Mouse (Mus musculus): ENCODE measurements around the gene Uimc1.
"Not testable (repeated sequence)": the region's sequence is repeated elsewhere in the genome, so short reads cannot be mapped to it uniquely, and the experiment has no call there.

Uimc1 gene

GRCm38 (mm10) chr13:55099726-55100478 lies at the start of gene Uimc1:
Gene Uimc1, minus strand, starts transcription at chr13:55100300.
- peak; percentile 79 for DNase-seq

GRCm38 (mm10) chr13:55140271-55140670 lies 40.2 kb upstream of the Uimc1 start:
- no peak for DNase-seq

- peak; percentile 25 for DNase-seq
Measured at GRCm38 (mm10) chr13:55135382-55135781, 35.3 kb upstream of the Uimc1 start.

GRCm38 (mm10) chr13:55133448-55133847 lies 33.3 kb upstream of the Uimc1 start, which contains the start of gene Gm17617:
Gene Gm17617, minus strand, starts transcription at chr13:55133548.
- DNase-seq: no peak

- DNase-seq: no peak
Measured at GRCm38 (mm10) chr13:55124903-55125302, 24.8 kb upstream of the Uimc1 start.

GRCm38 (mm10) chr13:55114375-55114774 lies 14.3 kb upstream of the Uimc1 start:
- no peak for DNase-seq

- DNase-seq: no peak
Measured at GRCm38 (mm10) chr13:55107694-55108093, 7.6 kb upstream of the Uimc1 start.

GRCm38 (mm10) chr13:55107116-55107515 lies 7.0 kb upstream of the Uimc1 start:
- DNase-seq: no peak

GRCm38 (mm10) chr13:55105953-55106691 lies 6.0 kb upstream of the Uimc1 start:
- no peak for DNase-seq

GRCm38 (mm10) chr13:55105045-55105952 lies 5.2 kb upstream of the Uimc1 start, which contains the start of gene Zfp346:
Gene Zfp346, plus strand, starts transcription at chr13:55105311.
- peak; percentile 99 for DNase-seq

GRCm38 (mm10) chr13:55103351-55103750 lies 3.3 kb upstream of the Uimc1 start:
- DNase-seq: no peak

- no peak for DNase-seq
Measured at GRCm38 (mm10) chr13:55102366-55102765, 2.3 kb upstream of the Uimc1 start.

GRCm38 (mm10) chr13:55101627-55102026 lies 1.5 kb upstream of the Uimc1 start:
- DNase-seq: no peak

- peak; percentile 32 for DNase-seq
Measured at GRCm38 (mm10) chr13:55099066-55099725, 904 bp downstream of the Uimc1 start.

- DNase-seq: not testable (repeated sequence)
Measured at GRCm38 (mm10) chr13:55097841-55098240, 2.3 kb downstream of the Uimc1 start.

- no peak for DNase-seq
Measured at GRCm38 (mm10) chr13:55092588-55092987, 7.5 kb downstream of the Uimc1 start.

GRCm38 (mm10) chr13:55075597-55075996 lies 24.5 kb downstream of the Uimc1 start:
- DNase-seq: no peak

GRCm38 (mm10) chr13:55071322-55071721 lies 28.8 kb downstream of the Uimc1 start:
- DNase-seq: peak; percentile 18

GRCm38 (mm10) chr13:55069719-55070118 lies 30.4 kb downstream of the Uimc1 start:
- no peak for DNase-seq

GRCm38 (mm10) chr13:55063276-55063675 lies 36.8 kb downstream of the Uimc1 start:
- no peak for DNase-seq

GRCm38 (mm10) chr13:55058042-55058441 lies 42.1 kb downstream of the Uimc1 start:
- peak; percentile 17 for DNase-seq

GRCm38 (mm10) chr13:55047706-55048105 lies 52.4 kb downstream of the Uimc1 start:
- no peak for DNase-seq
